Mouse (Mus musculus) left cerebral cortex, postnatal 10 days (tissue): ENCODE measurements around the gene Slc28a1. TPM values are rescaled to one million over a fixed set of nuclear protein-coding genes. Genes with fewer than 3 reads are reported as not detected.

ENCODE experiments used
- DNase-seq, 2 experiments: peaks; one replicate each; pipeline ENCODE4 v3.0.0; 2021 to 2022; ENCODE audit warnings: low spot score in 2 of 2, mixed read lengths in 1 of 2; ENCODE audit errors: extremely low spot score in 1 of 2
- intact Hi-C: fragments of 180-260 bp; cut with DNase I; formaldehyde crosslinking; loops from one replicate; pipeline ENCODE4 v1.15.1; 2025
- total RNA-seq, 2 experiments: library from RNA; stranded (reverse); gene quantifications; 2 replicates each; pipeline ENCODE4 v1.2.3; 2021

The Slc28a1 gene
- total RNA-seq, result under 1 TPM in 1 of 2 experiments, not detected in 1; 0.15 TPM

DNA sequence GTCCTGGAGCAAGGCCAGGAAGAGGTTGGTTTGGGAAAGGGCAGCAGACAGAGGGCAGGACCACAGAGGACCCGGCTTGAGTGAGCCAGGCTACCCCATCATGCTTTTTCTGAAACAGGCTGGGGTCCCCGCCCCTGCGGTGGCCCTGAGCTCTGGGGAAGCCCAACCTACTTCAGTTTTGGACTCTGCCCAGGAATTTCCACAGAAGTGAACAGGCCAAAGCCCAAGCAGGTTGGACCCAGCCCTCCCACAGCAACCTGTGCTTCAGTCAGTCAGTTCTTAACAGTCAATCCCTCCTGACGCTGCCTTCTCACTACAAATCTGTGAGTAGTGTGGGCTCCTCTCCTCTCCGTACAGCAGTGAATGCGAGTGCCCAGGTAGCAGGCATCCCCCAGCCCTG, at the start of gene Slc28a1:
Gene Slc28a1 (plus strand): TSS at position 245 of the 400 bp plus-strand sequence.
- intact Hi-C loops, result no loop called here

DNA sequence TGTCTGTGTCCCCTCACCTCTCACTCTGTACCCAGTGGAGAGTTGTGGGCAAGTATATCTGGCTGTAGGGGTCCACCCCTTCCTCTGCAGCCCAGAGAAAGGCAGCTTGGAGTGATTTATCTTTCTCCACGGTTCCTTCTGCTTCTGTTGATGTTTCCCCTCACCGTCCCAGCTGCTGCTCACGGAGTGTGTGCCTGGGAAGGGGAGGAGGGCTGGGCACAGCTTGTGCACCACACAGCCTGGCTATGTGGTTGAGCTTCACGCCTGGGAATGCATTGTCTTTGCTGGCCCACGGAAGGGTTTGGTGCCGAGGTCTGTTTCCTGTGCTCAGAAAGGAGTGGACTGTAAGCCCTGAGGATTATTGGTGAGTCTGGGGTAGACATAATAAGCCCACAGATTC, 47.9 kb upstream of the Slc28a1 start:
- intact Hi-C loops, result no loop called here
- no peak for DNase-seq

More for the DNA sequence above, at the start of gene Slc28a1:
- DNase-seq, result no peak

DNA sequence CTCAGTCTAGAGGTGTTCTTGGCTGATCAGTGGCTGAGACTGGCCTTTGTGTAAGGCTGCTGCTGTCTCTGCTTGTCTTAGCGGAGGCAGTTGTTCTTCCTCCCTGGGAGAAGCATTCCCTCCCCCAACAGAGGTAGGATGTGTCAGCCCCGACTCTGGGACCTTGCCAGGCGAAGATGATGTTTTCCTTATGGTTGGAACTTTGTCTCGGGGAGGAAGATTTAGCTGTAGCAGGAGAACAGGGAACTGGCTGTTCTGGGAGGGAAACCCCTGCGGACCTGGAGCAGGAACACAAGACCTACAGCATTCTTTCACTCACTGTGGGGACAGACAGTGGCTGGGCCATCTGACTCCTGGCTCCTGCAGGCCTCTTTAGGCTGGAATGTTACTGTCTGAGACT, 42.1 kb upstream of the Slc28a1 start:
- peak in 1 of 2 experiments; percentile 54 for DNase-seq

DNA sequence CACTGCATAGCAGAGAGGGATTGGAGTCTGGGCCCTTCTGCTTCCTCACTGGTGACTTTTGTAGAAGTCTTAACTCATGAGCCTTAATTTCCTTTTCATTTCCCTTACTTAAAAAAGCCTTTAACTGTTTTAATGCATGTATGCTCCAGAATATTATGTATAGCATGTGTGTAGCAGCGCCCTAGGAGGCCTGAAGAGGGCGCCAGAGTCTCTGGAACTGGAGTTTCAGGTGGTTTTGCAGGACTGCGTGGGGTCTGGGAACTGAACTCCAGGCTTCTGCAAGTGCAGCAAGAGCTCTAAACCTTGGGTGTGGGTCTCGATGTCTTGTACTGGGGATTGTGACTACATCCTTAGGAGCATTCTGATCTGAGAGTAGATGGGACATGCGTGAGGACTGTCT, 41.3 kb upstream of the Slc28a1 start:
- intact Hi-C loops, result loop anchor here (5.0 kb wide), 1 partner anchor 86 kb away; no protein-coding TSS in a partner anchor
- no peak for DNase-seq

More for the DNA sequence above, 42.1 kb upstream of the Slc28a1 start:
- intact Hi-C loops, result loop anchor here (5.0 kb wide), 1 partner anchor 85 kb away; no protein-coding TSS in a partner anchor

DNA sequence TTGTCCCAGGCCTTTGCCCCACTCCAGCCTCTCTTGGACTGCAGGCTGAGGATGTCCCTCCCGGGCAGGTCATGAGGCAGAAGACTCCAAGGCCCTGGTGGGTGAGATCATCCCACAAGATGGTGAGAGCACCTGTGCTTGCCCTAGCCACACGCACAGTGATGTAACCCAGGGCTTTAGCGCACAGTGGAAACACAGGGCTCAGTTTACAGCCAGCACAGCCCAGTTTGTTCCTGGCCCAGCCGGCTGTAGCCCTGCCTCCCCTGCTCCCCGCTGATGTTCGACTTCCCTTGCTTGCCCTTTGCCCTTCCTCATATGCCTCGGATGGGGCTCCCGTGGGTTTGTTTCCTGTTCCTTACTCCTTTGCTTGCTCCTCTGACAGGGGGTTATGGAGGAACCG, 40.1 kb upstream of the Slc28a1 start:
- peak in 1 of 2 experiments; percentile 53 for DNase-seq
- intact Hi-C loops, result loop anchor here (5.0 kb wide), 1 partner anchor 87 kb away; no protein-coding TSS in a partner anchor

DNA sequence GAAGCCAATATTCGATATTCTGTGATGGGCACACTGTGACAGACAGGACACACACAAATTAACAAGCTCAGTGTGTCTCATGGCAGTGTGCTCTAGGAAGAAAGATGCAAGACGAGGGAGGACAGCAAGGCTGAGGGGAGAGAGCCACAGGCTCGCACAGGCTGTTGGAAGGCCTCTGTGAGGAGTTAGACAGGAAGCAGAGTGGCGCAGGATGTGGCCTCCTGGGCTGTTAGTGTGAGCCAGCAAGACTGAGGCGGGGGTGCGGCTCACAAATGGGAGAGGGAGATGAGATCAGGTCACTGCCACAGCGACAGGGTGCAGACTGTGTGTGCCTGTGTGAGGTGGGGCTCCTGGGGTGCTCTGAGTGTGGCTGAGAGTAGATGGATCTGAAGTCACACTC, 39.3 kb upstream of the Slc28a1 start:
- intact Hi-C loops, result no loop called here

DNA sequence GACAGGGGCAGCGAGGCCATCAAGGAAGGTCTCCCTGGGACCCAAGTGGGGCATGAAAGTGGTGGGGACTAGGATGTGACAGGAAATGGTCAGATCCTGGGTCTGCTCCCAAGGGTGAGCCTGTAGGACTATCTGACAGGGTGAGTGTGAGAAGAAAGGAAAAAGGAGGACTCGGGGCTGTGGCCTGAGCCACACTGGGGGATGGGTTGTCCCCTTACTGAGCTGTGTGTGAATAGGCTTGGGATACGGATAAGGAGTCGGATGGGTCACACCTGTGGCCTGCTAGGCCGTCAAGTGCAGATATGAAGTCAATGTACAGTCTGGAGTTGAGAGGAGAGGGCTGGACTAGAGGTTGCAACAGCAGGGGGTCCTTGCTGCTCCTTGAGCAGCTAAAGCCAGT, 38.9 kb upstream of the Slc28a1 start:
- intact Hi-C loops, result no loop called here

More for the DNA sequence above, 39.3 kb upstream of the Slc28a1 start:
- DNase-seq, result no peak

DNA sequence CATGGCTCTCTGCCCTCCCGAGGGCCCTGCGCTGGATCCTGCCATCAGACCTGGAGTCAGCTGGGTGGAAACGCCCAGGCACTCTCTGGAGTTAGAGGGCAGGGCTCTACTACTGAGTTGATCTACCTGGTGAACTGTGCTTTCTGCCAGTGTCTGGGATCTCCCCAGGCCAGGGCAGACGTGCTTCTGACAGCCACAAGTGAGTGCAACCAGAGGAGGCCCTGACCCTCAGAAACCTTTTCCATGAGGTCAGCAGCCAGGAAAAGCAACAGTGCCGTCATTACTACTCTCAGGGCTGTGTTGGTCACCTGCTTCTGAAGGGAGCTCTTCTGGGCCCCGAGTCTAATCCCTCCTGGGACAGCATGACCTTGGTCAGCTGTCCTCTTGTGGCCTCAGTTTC, 37.6 kb upstream of the Slc28a1 start:
- intact Hi-C loops, result no loop called here
- DNase-seq, result no peak

More for the DNA sequence above, 38.9 kb upstream of the Slc28a1 start:
- DNase-seq, result no peak

DNA sequence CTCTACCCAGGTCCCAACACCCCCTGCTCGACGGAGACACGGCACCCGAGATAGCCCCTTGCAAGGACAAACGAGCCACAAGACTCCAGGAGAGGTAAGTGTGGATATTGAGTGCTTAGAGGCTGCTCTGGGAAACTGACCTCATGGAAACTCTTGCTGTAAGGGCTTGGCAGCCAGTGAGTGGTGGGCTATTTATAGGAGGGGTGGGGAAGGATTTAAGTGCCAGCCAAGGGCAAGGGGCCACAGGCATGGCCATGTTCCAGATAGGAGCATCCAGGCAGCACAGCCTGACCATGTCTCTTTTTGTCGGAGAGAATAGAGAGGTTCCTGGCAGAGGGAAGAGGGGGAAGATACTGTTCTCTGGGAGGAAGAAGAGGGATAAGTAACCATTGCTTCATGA, 35.9 kb upstream of the Slc28a1 start:
- no peak for DNase-seq
- intact Hi-C loops, result no loop called here

DNA sequence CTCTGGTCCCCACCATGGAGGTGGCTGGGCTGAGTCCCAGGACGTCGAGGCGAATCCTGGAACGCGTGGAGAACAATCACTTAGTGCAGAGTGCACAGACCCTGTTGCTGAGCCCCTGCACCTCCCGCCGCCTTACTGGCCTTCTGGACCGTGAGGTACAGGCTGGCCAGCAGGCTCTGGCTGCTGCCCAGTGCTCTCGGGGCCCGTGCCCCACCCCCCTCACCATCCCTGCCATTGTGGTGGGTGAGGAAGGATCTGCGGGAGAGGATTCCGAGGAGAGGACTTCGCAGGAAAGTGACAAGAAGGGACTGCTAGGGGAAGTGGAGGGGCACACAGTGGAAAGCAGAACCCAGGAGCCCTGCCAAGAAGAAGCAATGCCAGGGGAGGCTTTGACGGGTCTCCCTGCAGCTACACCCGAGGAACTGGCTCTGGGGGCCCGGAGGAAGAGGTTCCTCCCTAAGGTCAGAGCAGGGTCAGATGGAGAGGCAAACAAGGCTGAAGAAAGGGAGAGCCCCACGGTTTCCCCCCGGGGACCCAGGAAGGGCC, 21.1 kb upstream of the Slc28a1 start:
- intact Hi-C loops, result no loop called here
- no peak for DNase-seq

DNA sequence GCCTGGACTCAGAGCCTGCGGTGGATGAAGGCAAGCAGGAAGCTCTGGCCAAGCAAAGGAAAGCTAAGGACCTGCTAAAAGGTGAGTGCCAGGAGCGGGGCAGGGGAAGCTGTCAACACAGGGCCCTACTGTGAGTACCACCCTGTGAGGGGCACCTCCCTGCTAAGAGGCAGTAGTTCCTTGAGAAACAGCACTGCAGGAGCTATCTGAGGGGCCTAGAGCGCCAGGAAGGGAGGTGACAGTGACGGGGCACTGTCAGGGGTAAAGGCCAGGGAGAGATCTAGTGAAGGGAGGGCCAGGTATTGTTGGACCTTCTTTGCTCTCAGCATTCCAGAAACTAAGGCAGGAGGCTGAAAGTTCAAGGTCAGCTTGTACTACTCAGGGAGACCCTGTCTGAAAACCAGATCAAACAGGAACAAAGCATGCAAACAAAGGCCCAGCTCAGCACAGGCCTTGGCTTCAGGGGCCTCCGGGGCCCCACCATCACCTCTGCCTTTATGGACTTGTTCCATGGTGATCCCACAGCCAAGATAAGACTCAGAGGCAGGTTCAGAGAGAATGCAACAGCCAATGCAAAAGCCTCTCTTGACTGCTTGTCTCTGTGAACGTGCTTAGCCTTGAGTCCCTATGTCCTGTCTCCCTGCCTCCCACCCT, 20.4 kb upstream of the Slc28a1 start:
- DNase-seq, result no peak
- intact Hi-C loops, result no loop called here

DNA sequence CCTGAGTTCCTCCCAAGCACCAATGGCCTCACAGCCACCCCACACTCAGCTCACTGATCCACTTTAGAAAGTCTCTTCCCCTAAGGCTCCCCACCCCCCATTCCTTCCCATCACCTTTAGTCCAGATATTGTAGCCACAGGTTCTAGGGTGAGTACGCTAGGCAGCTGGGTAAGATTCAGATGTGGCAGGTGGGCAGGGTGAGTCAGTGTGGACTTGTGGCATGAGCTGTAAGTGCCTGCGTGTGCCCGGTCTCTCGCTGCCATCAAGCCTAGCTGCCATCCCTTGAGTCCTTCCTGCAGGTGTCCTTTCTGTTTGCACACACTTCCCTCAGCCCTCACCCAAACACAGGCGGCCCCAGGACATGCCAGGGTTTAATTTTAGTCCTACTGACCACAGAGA, 14.3 kb upstream of the Slc28a1 start:
- intact Hi-C loops, result no loop called here

DNA sequence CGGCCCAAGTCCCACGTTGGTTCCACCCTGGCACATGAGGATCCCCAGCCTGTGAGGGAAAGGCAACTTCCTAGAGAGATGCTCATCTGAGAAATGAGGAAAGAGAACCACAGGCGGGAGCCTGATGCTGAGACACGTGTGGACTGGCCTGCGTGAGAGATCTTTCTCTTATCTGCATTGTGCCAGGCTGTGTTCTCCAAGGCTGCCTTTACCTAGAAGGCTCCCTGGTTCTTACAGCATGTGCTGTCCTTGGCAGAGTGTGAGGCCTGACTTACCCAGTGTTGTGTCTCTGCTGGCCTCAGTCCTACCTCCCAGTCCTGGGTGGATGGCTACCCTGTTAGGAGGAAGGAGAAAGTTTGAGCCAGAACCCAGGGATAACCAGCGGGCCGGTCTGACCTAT, 11.7 kb upstream of the Slc28a1 start:
- no peak for DNase-seq
- intact Hi-C loops, result no loop called here

More for the DNA sequence above, 14.3 kb upstream of the Slc28a1 start:
- DNase-seq, result no peak

DNA sequence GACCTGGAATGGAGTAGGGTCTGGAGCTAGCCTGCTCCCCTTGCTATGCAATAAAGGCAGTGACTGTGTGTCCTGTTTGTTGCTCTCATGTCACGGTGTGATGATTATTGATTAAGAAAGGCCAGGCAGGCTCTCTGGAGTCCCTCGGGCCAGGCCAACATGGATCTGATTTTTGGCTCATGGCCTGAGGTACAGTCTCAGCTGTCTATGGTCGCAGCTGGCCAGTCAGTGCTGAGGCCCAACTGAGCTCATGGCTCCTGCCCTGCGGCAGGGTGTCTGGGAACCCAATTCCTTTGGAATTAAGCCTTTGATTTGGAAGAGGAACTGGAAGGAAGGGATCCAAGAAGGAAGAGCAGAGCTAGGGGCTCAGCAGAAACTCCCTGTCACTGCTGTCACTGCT, 9.1 kb upstream of the Slc28a1 start:
- DNase-seq, result no peak
- intact Hi-C loops, result no loop called here

DNA sequence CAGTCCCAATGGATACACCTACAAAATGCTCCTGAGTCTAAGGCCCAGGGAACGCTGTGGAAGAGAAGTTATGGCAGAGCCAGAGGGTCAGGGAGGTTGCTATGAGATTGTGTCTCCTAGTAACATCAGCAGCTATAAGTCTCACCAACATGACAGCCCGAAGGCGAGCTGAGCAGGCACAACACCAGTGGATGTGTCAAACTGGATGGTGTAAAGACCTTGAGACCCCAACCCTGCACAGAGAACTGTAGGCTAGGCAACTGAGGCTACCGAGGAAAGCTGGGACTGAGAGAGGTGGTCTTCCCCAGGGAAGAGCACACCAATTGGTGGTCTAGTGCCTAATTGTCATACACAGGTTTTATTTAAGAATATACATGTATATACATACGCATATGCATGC, 6.4 kb upstream of the Slc28a1 start:
- intact Hi-C loops, result no loop called here
- no peak for DNase-seq

DNA sequence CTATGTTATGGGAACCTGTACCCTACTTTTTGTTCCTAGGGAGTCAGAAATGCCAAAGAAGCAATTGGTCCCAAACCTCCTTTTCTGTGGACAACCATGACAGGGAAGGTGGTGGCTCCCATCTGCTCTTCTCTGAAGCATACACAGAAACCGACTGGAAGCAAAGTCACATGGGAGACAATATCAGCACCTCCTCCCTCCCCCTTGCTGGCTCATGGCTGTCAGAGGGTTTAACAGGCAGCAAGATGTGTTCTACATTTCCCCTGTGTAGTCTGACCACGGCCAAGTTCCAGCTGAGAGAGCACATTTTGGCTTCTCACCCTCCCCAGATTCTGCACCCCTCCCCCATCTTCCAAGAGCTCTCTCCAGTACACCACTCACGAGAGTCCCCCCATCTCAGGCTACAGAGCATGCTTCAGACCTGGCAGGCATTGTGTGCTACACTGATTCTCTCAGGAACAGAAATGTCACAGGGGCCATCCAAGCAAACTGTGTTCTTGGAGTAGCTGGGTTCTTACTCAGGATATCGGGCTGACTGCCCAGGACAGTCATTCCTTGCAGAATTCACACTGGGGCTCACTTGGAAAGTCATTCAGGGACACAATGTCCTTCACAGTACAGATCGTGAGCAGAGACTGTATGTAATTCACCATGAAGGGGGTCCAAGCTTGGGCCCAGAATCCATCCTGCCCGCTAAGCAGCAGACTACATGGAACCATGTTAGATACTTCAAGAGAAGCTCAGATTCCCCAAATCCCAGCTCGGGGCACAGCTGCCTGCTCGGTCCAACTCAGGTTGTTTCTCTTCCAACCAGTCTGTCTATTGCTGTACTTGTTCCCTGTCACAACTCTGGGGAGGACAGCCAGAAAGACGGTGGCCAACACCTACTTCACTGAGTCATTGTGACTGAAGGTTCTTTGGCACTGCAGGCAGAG, 4.6 kb upstream of the Slc28a1 start:
- intact Hi-C loops, result no loop called here
- peak; percentile 31 to 59 for DNase-seq

DNA sequence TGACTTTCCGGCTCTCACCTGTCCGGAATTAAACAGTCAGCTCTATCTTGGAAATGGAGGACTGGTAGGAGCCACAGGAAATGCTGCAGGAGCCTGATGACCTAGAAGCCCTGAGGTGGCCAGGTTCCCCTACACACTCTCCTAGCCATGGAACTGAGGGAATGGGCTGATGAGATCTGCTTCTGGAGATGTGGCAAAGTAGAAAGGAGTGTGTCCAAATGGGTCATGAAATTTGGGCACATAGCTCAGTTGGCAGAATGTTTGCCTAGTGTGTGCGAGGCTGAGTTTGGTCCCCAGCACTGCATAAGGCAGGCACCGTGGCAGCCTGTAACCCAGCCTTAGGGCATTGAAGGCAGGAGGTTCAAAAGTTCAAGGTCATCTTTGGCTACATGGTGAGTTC, 3.8 kb upstream of the Slc28a1 start:
- intact Hi-C loops, result no loop called here
- DNase-seq, result no peak

DNA sequence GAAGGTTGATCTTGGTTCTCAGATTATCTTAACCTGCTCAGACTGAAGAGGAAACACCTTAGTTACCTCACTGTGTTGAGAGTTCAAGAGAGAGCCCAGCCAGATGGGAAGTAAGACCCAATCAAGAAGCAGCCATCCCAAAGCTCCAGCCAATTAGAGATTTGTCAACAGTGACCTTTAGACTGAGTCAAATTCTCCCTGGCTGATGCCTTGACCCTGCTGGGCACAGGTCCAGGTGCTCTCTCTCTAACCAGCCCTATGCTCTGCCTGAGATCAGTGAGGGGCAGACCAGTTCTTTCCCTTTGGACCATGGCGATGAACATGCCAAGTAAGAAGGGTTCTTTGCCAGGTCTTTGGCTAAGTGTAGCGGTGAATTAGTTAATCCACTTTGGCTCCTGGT, 2.9 kb upstream of the Slc28a1 start:
- no peak for DNase-seq
- intact Hi-C loops, result no loop called here

DNA sequence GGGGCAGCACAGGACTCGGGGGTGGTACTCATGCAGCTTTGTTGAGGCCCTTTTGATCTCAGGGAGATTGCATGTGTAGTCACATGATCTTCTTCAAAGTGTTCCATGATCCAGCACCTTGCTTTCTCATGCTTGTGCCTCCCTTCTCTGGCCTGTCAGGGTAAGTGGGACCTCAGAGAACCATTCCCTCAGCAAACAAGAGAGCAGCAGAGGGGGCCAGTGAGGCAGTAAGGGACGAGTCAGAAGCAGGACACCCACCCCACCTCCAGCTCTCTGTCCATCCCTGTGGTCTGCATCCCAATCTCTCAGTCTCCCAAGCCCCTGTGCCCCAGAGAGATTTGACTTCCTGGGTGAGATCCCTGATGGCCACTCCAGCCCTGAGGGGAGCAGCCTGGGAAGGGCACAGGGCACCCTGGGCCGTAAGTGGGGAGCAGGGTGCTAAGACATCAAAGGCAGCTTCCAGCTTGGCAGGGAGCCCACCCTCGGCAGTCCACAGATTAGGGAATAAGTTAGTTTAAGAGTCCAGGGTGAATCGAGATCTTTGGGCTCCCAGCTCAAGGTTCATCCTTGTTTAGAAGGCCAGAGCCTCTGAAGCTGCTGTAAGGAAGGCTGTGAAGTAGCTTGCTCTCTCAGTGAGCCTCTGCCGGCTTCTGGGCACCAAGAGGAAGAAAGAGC, 1.8 kb upstream of the Slc28a1 start:
- intact Hi-C loops, result no loop called here
- DNase-seq, result peak in 1 of 2 experiments; percentile 48
